Mouse (Mus musculus) mouse embryonic stem cell (cell line): ENCODE data around the gene Nek7.

ENCODE experiments used
- in situ Hi-C, 2 experiments: fragments of 300-500 bp; cut with MboI; formaldehyde crosslinking; loops; 1 replicate in 1 of 2; 3 replicates in 1 of 2; pipeline ENCODE4 v1.14.3; 2019 to 2020; ENCODE audit warnings: low sequenced_read_pairs in 2 of 2, low pct_unique_long_range_greater_than_20kb in 1 of 2, mixed read lengths in 1 of 2; ENCODE audit not compliant: unreplicated experiment in 1 of 2

Gene Nek7

DNA sequence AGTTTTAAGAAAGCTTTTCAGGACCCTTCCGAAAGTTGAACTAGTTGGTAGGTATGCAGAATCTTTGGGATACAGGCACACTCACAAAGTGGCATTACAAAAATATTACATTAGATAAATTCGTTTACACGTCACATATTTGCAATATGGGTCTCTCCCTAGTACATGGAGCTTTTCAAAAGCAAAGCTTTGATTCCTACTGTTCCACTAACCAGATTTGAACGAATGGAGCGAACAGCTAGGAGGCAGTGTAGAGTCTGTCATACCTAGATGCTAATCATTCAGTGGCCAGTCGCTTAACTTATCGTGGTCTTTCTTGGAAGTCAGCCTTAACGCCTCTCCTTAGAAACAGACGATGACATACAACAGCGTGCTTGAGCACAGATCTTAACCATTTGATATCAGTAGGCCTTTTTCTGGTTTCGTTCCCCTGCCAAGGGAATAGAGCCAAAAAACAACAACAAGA lies at the start of gene Nek7:
TSS of gene Nek7 (minus strand) at position 146 of the 466 bp plus-strand sequence.
- in situ Hi-C loops = no loop called here

DNA sequence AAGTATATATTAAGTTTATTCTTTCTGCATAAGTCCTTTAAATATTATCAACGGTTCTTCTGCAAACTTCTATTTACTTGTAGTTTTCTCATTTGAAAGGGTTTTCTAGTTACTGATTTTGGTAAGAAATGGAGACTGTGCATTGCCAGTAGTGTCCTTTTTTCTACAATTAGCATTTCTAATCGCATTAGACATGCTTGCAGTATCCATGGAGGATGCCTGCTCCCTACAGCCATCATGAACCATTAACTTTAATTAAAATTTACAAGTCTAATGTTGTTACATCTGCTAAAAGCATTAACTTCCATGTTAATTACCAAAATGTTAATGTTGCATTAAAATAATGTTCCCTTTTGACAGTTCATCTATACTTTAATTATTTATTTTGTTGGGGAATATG lies 42.4 kb upstream of the Nek7 start:
- in situ Hi-C loops = no loop called here

DNA sequence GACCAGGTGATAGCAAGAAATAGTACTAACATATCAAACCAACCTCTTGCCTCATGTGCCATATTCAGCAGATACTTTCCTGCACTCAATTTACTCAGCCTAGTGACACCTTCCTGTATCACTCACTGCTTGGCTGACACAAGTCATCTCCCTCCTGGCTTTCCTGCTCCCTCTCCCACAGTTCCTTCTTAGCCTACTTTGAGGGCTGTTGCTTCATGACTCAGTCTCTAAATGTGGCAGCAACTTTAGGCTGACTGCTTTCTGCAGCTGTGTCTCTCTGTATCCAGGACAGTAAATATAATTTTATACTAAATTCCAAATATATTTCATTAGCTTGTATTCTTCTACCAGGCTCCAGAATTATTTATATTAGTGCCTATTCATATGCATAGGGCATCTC lies 34.3 kb upstream of the Nek7 start:
- in situ Hi-C loops = no loop called here

DNA sequence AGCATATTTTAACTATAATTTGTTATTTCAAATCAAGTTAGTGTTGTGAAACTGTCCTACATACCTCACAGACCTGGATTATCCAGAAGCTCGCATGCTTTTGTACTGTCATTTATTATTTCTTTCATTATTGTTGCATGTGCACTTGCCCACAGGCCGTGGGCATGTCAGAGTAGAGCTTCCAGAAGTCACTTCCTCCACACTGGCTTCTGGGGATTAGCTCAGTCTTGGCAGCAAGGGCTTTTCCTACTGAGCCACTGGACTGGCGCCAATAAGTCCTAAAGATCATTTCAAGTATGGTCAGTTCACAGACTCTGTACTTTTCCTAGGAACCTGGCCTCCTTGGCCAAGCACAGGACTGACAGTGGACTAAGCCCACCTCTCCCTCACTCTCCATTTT lies 25.1 kb upstream of the Nek7 start:
- in situ Hi-C loops = no loop called here

DNA sequence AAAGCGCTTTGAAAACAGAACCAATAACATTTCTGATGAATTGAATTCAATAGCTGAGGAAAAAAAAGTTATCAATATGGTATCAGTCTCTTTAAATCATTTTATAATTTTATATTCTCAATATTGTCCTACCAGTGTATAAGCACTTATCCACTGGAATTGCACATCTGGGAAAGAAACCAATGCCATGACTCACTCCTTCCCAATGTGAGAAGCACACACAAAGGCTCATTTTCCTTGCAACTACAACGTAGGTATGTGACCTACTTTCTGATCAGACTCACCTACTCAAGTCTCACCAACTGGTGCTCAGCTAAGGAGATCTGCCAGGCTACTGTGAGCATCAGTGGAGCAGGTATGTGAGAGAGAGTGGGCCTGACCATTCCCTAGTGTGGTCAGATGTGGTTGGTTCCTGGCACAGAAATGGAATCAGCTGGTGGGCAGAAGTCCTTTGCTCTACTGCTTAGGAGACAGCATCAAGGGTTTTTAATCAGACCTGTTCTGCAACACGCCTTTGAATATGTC lies 23.4 kb upstream of the Nek7 start:
- in situ Hi-C loops = no loop called here

DNA sequence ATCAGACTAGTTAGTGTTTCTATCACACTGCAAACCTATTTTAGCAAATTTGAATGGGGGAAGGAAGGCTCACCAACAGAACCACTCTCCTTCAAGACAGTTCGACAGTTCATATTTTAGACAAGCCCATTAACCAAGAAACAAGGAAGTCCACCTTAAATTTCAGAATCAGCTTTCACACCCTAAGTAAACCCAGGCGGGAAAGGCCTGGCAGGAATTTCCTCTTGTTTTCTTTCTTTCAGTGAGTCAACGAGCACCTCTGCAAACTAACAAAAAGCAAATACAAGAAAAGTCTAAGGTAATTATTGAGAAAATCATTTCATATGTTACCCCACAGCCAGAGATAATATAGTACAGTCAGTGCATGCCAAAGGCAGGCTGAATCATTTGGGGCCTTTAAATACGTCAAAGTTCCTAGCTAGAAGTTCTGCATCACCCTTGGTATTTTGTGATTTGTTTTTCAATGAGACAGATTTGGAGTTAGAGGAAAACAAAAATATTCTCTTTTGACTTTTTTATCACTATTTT lies 21.1 kb upstream of the Nek7 start:
- in situ Hi-C loops = no loop called here

DNA sequence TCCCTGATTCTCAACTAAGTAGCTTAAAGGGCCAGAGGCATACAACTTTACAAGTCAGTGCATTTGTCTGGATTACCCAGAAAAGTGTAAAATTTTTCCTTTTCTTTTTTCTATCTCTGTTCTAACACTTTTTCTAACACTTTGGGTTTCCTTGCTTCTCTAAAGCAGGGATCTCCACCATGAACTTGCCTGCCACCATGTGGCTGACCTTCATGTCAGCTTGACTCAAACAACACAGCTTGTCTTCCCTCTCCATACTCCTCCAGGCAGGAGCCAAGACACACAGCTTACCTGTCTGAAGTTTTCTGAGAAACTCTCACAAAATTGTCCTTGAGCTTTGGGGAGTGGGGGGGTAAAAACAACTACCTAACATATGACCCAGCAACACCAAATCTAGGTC lies 17.9 kb upstream of the Nek7 start:
- in situ Hi-C loops = no loop called here

DNA sequence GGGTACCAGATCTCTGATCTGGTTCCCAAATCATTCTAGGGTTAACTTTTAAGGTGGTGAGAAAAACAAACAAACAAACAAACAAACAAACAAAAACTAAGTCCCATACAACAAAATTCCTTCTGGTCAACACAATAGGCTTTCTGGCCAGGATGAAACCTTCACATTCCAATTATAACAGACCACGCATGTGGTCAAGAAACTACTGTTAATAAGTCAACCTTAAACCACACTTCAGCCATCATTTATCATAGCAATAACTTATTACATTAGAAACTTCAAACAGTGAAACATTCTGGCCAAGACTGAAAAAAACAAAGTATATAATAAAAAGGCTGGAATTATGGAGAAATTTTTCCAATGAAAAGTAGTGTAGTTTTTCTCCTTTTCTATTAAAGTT lies 14.6 kb upstream of the Nek7 start:
- in situ Hi-C loops = no loop called here

DNA sequence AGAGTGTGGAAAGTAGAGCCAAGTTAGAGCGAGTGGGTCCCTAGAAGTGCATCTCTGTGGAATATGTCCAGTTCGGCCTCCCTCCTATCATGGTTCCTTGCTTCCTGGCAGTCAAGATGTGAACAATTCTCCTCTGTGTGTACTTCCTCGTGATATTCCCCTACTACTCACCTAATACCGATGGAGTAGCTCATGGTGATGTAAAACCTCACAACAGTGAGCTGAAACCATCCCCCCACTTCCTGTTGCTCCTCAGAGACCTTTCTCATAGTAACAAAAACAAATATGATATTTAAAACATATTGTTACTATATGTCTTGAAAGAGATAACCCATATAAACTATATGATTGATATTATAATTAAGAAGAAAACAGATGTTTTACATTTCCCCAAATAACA lies 9.0 kb upstream of the Nek7 start:
- in situ Hi-C loops = no loop called here

DNA sequence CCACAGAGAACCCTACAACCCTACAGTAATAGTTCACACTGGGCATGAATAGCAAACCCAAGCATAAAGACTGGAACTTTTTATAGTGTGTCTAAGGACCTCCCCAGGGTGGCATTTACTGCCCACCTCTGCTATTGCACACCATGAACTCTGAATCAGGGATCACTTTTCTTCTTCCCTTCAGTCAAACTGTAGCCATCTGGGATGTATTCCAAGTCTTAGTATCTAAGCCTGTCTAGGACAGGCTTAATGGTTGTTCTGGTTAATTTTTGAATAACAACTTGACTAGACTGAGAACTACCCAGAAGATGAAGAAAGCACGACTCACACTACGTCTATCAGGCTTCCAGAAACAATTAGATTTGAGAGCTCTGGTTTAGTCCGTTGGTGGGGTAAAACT lies 8.5 kb upstream of the Nek7 start:
- in situ Hi-C loops = no loop called here

DNA sequence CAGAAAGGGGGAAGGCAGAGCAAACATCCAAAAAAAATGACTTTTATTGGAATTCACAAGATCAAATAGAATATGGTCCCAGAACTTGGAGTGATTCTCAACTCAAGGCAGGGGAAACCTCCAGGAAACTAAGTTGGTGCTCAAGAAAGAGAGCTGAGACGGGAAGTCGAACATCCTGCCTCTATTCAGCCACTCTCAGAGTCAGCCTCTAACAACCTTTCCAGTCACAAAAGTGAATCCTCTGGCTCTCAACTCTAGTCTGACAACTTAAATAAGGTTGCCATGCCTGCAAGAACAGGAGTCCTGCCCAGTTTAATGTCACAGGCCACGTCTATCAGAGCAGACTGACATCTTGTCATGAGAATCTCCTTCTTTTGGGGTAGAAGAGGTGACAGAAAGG lies 7.9 kb upstream of the Nek7 start:
- in situ Hi-C loops = no loop called here

DNA sequence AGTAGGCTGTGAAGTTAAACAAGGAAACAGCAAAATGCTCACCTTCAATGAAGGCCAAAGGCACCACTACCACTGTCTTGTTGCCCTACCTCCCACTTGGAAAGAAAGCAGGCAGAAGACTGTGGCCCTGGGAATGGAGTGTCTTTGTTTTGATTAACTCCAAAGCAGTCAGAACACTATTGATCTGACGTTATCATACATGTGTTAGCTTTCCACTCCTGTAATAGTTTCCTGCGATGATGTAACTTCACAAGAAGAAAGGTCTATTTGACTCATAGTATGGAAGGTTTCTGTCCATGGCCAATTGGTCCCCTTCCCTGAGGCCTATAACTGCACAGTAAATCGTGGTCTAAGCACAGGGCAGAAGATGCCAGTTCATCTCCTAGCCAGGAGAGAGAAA lies 6.3 kb upstream of the Nek7 start:
- in situ Hi-C loops = no loop called here

DNA sequence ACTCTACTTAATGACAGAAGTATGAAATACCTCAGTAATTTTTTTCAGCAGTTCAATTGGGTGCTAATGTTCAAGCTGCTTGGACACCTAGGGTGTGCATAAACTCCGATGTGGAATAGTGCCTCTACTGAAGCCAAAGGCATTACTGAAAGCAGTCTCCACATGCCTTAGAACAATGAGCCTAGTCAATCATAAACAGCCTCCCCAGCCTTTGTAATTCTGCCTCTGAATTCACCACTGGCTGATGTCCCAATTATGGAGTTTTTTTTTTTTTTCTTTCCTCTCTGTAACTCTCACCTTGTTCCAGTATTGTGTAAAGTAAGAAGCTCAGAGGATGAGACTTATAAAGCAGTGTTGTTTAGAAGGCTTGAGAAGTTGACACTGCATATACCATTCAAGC lies 3.9 kb upstream of the Nek7 start:
- in situ Hi-C loops = no loop called here

DNA sequence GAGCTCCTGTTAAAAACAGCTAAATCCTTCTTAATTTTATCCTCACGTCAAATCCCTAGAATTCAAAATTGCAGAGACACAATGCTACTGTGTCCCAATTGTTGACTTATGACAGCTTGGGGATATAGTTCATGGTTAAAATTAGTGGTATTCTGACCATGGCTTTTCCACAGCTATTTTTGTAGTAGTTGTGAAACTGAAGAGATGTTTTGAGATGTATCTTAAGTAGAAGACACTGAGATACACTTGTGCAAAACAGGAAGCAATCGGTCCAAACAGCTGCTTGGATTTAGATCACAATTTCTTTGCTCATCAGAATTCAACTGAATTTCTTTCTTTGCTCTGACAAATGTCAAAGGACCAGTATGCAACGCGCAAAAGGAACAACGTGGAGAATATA lies 2.9 kb upstream of the Nek7 start:
- in situ Hi-C loops = no loop called here

DNA sequence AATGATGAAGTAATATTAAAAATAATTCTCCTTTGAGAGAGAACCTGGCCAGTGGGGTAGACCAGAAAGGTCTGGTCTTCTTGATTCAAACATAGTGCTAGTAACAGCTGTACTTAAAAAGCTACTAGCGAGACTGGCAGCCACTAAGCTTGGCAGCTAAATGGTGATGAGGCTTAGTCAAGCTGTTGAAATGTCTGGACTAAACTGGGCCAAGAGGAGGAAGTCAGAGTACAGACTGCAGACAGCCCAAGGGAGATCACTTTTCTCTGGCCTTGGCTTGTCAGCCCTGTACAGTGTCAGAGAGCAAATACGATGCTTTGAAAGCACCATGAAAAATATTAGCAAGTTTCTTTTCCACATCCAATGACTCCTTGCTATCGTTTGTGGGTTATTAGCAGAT lies 2.5 kb upstream of the Nek7 start:
- in situ Hi-C loops = no loop called here

DNA sequence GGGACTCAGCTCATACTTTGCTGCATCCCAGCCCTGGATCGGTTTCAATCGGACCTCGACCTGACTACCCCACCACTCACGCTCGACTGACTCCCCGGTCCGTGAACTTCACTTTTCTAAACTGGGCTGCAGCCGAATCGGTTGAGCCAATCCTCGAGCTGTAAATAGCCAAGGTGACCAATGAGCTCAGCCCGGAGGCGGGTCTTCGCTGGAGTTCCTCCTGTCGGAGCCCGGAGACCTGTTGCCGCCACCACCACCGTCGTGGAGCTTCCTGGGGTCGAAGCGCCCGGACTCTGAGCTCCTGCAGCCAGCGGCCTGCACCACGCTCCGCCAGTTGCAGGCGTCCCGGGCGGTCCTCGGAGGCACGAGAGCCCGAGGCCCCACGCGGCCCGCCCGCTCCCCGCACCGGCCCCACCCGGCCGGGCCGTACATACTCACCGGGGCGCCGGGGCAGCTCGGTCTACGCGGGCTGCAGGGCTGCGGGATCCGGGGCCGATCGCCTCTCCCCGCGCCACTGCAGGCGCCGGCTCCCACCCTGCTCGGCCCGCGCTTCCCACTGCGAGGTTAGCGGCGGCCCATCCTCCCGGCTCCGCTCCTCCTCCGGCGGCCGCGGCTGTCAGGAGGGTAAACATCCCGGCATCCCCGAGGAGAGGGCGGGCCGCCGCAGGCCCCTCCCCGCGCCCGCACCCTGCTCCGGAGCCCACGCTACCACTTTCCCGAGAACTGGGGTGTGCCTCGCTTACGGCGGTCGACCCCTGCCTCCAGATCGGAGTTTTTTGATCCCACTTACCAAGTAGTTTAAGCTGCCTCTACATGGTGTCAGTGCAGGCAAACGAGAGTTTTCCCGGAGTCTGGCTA lies 598 bp downstream of the Nek7 start:
- in situ Hi-C loops = no loop called here

DNA sequence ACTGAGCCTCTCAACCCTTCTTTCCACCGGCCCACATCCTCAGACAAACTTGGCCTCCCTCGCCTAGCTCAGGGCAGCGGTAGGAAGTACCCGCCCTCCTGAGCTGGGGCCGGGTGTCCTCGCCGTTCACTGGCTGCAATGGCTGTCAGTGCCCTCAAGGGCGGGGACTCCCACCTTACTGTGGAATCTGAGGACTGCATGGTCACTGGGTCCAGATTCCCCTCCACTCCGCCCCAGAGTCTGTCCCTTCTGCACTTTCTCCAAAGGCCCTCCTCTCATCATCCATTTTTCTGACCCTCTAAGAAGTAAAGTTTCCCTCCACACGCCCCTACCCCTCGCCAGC lies 2.0 kb downstream of the Nek7 start:
- in situ Hi-C loops = no loop called here

DNA sequence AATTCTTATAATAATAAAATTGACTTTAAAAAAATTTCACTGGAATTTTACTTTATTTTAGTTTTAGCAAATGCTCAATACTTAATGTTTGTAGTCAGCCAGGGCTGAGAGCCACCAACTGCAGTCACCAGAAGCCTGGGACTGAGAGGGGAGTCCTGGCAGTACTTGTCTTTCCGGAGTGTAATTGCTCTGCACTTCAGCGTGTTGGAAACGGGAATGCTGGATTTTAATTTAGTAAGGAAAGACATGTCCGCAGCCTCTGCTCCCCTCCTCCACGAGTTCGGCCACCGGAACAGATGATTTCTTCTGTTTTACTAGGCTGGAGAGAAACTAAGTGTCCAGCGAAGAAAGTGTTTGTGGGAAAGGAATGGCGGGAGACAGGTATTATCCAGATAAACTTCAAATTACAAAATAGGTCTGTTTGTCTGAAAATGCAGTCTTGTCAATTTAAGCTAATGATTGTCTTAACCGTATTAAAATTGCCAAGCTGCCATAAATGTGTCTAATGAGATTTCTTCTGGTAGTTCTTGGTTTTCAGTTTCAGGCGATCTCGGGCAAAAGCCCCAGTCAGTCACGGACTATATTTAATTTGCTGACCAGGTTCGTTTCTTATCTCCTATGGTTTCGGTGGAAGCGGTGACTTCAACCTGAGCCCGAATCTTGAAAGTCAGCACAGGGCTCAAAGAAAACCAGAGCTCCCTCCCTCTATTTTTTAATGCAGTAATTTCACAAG lies 2.5 kb downstream of the Nek7 start:
- in situ Hi-C loops = no loop called here

DNA sequence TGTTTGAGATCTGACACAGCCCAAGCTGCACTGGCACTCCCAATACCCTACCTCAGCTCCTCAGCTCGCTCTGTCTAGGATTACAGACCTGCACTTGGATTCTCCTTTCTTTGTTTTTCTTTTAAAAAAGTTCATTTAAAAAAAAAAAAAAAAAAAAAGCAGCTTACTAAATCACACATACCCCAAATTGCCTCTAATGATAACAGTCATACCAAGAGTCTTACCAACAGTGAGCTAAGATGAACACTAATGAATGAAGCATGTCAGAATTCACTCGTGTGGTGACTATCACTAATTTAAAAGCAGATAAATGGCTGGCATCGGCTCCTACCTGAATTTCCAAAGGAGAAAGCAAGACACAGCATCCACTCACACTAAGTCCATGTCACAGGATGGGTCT lies 4.6 kb downstream of the Nek7 start:
- in situ Hi-C loops = no loop called here
